Mouse (Mus musculus): Measurements from ENCODE around the gene Matn1.

The Matn1 gene

DNA sequence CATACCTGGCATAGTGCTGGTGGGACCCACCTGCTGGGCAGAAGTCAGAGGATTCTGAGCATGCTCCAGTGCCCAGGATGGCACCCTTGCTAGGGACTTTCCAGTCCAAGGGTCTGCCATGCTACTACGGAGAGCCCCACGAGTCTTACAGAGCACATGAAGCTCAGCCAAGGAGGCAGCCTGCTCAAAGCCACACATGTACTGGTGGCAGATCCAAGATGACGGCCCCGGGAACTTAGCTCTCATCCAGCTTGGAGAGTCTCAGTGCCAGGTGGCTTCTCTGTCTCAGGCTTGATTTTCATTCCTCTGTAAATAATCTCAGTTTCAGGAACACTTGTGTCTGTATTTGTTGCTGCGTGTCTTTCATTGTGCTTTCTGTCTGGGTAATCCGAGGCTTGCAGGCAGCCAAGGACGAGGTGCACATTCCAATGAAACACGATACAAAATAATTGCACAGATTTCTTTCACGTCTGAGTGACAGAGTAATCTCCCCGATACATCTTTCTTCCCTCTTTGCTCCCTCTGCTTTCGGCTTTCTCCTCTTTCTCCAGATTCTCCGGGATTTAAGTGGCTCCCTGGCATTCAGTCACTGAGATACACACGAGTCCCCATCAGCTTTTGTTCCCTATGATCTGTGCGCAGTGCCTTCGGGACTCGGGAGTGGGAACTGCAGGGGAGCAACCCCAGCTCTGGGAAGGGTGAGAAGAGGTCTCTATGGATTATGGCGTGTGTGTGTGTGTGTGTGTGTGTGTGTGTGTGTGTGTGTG, 40.4 kb downstream of the Matn1 start:
- no peak for DNase-seq (ENCODE audit: low read depth)

DNA sequence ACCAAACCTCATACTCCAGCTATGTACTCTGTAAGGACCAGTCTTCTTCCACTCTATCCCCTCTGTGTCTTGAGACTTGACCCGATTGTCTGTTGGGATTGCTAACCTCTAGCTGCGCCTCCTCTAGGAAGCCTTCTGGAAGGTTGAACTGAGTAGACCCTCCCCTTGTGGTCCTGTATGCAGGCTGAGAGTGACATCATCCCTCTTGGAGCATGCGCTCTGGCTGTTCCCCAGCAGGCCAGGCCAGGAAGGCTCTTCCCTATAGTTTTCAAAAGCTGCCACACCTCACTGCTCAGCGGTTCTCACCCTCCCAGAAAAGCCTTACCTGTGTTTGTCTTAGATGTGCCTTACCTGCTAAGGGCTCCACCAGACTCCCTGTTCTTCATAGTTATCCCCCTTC, 42.9 kb downstream of the Matn1 start:
- no peak for DNase-seq (ENCODE audit: low read depth)

DNA sequence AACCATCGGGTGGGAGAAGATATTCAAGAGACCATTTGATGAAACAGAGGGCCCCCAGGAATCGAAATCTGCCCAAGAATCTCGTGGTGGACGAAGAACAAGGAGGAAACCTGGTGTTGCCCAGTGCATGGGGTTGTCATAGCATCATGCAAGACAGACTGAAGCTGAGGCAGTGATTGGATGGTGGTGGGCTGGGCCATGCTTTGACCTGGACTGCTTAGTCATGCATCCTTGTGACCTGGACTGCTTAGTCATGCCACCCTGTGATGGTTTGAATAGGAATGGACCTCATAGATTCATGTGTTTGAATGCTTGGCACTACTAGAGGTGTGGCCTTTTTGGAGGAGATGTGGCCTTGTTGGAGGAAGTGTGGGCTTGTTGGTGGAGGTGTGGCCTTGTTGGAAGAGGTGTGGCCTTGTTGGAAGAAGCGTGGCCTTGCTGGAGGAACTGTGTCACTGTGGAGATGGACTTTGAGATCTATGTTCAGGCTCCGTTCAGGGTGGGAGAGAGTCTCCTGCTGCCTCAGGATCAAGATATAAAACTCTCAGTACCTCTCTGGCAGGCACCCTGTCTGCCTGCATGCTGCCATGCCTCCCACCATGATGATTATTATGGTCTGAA, 44.1 kb downstream of the Matn1 start:
- no peak for DNase-seq (ENCODE audit: low read depth)

DNA sequence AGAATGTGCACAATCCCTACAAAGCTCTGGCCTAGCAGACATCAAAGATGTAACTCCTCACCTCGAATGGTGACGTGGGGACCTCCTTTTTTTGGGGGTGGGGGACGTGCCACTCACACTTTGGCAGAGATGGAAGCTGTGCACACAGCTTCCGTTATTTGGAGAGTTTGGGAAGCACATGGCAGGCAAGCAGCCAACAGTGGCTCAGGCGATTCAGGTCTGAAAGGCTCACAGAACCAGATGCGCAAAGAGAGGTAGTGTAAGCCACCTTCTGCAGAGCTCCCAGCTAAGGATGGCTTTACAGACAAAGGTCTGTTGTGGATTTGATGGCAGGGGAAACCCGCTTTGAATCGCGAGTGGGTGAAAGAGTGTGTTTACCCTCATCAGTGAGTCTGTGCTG, 45.0 kb downstream of the Matn1 start:
- no peak for DNase-seq (ENCODE audit: low read depth)

DNA sequence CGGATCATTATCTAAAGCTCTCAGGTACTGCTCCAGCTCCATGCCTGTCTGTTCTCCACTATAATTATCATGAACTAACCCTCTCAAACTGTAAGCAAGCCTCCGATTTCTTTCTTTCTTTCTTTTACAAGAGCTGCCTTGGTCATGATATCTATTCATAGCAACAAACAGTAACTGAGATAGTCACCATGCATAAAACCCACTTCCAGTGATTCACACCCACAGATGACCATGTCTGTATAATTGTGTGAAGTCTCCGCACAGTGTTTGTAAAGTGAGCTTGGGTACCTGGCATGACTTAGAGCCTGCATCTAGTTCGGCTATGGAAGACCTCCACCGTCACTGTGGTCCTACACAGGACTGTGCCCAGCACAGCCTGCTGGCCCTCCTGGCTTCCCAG, 46.8 kb downstream of the Matn1 start:
- no peak for DNase-seq (ENCODE audit: low read depth)

DNA sequence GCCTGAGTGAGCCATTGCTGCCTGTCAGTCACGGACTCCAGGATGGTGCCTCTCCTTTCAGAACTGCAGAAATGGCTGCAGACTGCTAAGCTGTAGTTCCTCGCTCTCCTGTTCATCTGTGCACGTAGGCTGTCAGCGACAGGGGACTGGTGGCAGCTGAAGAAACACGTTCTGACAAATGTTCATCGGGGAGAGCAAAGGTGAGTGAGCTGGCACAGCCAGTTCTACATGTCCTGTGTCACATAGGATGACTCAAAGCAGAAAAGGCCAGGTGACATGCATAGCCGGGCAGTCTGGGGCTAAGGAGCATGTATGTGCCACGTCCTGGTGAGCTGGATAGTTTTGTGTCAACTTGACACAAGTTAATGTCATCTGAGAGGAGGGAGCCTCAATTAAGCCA, 50.4 kb downstream of the Matn1 start:
- no peak for DNase-seq (ENCODE audit: low read depth)

DNA sequence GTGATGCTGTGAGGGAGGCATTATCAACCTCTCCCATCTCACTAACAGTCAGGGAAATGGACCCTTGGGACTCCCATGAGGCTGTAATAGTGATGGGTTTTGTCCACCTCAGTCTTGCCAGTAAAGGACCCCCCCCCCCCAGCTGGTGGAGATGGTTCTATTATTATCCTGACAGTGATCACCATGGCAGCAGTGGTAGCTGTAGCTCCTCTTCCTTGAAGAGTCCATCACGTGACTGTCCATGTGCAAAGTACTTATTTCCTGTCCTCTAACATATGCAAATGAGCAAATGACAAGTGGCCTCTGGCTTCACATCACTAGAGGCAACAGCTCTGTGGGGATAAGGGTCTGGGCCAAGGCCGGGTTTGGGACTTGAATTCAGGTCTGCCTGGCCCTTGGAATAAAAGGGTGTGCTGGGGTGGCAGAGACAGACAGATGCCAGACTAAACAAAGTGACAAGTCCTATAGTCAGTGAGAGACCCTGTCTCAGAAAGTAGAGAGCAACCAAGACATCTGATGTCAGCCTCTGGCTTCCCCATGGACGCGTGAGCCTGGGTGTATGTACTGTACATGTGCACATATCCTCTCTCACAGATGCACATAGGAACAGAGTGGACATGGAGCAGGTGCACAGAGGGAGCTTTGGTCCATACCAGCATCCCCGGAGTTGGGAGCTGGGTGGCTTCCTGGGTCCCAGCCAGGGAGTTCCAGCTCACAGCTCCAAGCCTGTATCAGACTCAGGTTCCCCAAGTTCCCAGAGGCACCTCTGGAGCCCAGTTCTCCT, 55.8 kb downstream of the Matn1 start:
- no peak for DNase-seq (ENCODE audit: low read depth)

DNA sequence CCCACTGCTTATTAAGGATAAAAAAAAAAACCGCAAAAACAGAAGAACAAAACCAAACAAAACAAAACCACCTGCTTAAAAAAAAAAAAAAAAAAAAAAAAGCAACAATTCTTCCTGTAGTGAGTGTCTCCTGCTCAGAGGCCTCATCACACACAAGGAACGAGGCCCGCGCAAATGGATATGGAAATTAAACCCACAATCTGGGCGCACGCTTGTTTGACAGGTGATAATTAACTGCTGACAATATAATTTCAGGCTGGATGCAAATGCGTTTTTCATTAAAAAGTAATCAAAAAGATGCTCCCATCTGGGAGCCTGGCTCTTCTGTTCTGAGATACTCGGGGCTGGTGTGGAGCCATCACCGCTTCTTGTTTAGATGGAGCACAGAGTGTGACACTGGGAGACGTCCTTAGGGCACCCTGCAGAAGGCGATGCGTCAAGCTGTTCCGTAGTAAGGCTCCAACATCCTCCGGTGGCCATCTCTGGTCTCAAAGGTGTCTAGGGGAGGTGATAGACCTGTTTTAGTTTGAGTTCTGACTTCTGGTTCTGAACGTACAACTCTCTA, 56.5 kb downstream of the Matn1 start:
- DNase-seq (ENCODE audit: low read depth), result no peak

Measured in induced T-regulatory cell, adult 2 months (primary cell).